In the genomic region with DNA sequence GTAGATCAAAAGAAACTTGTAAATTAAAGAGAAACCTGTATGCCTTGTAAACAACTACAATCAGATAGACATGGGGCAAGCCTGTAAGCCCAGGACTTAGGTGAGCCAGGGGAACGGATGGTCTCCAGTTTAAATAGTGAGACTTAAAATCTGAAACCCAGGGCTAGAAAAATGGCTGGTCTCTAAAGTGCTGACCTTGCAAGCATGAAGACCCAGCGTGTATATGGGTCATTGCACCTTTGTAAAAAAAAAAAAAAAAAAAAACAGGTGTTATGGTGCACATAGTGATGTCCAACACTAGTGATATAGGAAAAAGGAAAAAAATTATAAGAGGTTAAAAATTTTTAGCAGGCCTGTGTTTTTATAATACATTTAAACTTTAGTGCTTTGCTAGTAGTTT, we compare ENCODE assay signal across 12 mouse cellular contexts. TPM values are rescaled to one million over a fixed set of nuclear protein-coding genes. Genes with fewer than 3 reads are reported as not detected.
DNase-seq lines count a peak whose midpoint lies in the region; ATAC-seq and TF ChIP-seq lines count a peak whose summit lies in the region.
"Had no signal": no experiment of that assay in that cellular context is flagged by ENCODE, and none has a peak within 500 bp of the region (broad histone marks: within the 10 kb centered on the region; RNA-seq: fewer than 3 reads in every experiment).

No protein-coding gene starts in this region.

- no peak for TF ChIP-seq EP300 in stomach, postnatal 0 days (optimal IDR thresholded peaks at IDR 0.05)

- H3K4me3 ChIP-seq in heart, embryonic 14.5 days (ENCODE audit: control insufficient read depth in 1 of 2, insufficient read depth in 1 of 2, low read depth in 1 of 2, low read length in 2 of 2), result no peak overlapping the region
- H3K4me3 ChIP-seq in stomach, embryonic 16.5 days (replicated peaks; ENCODE audit: low read length), result no peak overlapping the region
- no peak overlapping the region for H3K4me3 ChIP-seq in stomach, postnatal 0 days (ENCODE audit: low read depth, low read length)
- H3K4me3 ChIP-seq in liver, embryonic 15.5 days (replicated peaks), result peak overlapping the region; percentile 80

- H3K36me3 ChIP-seq in heart, embryonic 14.5 days (ENCODE audit: control insufficient read depth, insufficient read depth, low read length), result no peaks in the 10 kb centered on the region
- no peaks in the 10 kb centered on the region for H3K36me3 ChIP-seq in stomach, embryonic 16.5 days (ENCODE audit: control insufficient read depth, insufficient read depth, low read length)
- H3K36me3 ChIP-seq in stomach, postnatal 0 days (ENCODE audit: control insufficient read depth, insufficient read depth, low read length), result no peaks in the 10 kb centered on the region
- H3K36me3 ChIP-seq in liver, embryonic 15.5 days (replicated peaks), result no peaks in the 10 kb centered on the region; the same call in 1 of the 2 replicates

- ATAC-seq in heart, embryonic 14.5 days (ENCODE audit: insufficient number of reproducible peaks, insufficient read depth, low FRiP score, low read depth), result no peak
- ATAC-seq in stomach, embryonic 16.5 days (ENCODE audit: insufficient read depth, low FRiP score), result no peak
- no peak for ATAC-seq in stomach, postnatal 0 days (ENCODE audit: low FRiP score, low TSS enrichment)
- no peak for ATAC-seq in liver, embryonic 15.5 days (ENCODE audit: insufficient read depth)
- ATAC-seq in activated CD4-positive, CD25-positive, alpha-beta regulatory T cell, adult 4 months, result no peak

- DNase-seq in heart, postnatal 25 days (ENCODE audit: low spot score), result no peak
- no peak for DNase-seq in stomach, postnatal 0 days (ENCODE audit: low spot score)
- DNase-seq in frontal cortex, postnatal 36 days (ENCODE audit: low spot score in 2 of 2), result no peak
- no peak for DNase-seq in right cerebral cortex, adult 18-20 months
- DNase-seq: heart, postnatal 14 days had no signal

- H3K27ac ChIP-seq in heart, embryonic 14.5 days (replicated peaks in 1 of 2; ENCODE audit: control insufficient read depth in 1 of 2, insufficient read depth in 1 of 2, low read depth in 2 of 2, low read length in 2 of 2), result no peak overlapping the region
- H3K27ac ChIP-seq in stomach, embryonic 16.5 days (ENCODE audit: low read length), result no peak overlapping the region
- H3K27ac ChIP-seq in stomach, postnatal 0 days (replicated peaks), result no peak overlapping the region
- no peak overlapping the region for H3K27ac ChIP-seq in liver, embryonic 15.5 days (replicated peaks)

- H3K27me3 ChIP-seq in heart, embryonic 14.5 days (ENCODE audit: control insufficient read depth, insufficient read depth, low read length), result no peaks in the 10 kb centered on the region
- H3K27me3 ChIP-seq in stomach, embryonic 16.5 days (ENCODE audit: control insufficient read depth, insufficient read depth, low read length), result no peaks in the 10 kb centered on the region
- no peaks in the 10 kb centered on the region for H3K27me3 ChIP-seq in stomach, postnatal 0 days (ENCODE audit: control insufficient read depth, insufficient read depth, low read length)
- no peaks in the 10 kb centered on the region for H3K27me3 ChIP-seq in liver, embryonic 15.5 days

- H3K9ac ChIP-seq in heart, embryonic 14.5 days (ENCODE audit: low read length), result no peak overlapping the region
- H3K9ac ChIP-seq in stomach, embryonic 16.5 days (ENCODE audit: low read length), result no peak overlapping the region
- no peak overlapping the region for H3K9ac ChIP-seq in stomach, postnatal 0 days (ENCODE audit: low read length)
- peak overlapping the region; percentile 90 for H3K9ac ChIP-seq in liver, embryonic 15.5 days

- intact Hi-C loops in heart, postnatal 25 days (cut with DNase I), result no loop called here

- H3K4me1 ChIP-seq in heart, embryonic 14.5 days (ENCODE audit: control insufficient read depth in 2 of 2, insufficient read depth in 2 of 2, low read length in 2 of 2), result peaks cover 3 to 15% of the 10 kb centered on the region in 2 experiments
- peaks cover 7% of the 10 kb centered on the region for H3K4me1 ChIP-seq in stomach, embryonic 16.5 days (ENCODE audit: control insufficient read depth, insufficient read depth, low read length)
- no peaks in the 10 kb centered on the region for H3K4me1 ChIP-seq in stomach, postnatal 0 days (replicated peaks; ENCODE audit: control insufficient read depth, insufficient read depth)
- H3K4me1 ChIP-seq in liver, embryonic 15.5 days (replicated peaks), result peaks cover 16% of the 10 kb centered on the region

- TF ChIP-seq CTCF in stomach, postnatal 0 days (IDR thresholded peaks at IDR 0.05; ENCODE audit: low read depth), result no peak

- 72% methylated on average over 2 of the region's 2 CpGs for WGBS in heart, embryonic 14.5 days
- WGBS in stomach, embryonic 16.5 days, result 76% methylated on average over 2 of the region's 2 CpGs
- 74% methylated on average over 2 of the region's 2 CpGs for WGBS in stomach, postnatal 0 days
- WGBS in liver, embryonic 15.5 days (ENCODE audit: insufficient replicate concordance), result 58% methylated on average over 2 of the region's 2 CpGs

- peak overlapping the region; percentile 87 for H3K4me2 ChIP-seq in heart, embryonic 14.5 days (ENCODE audit: low read length)
- H3K4me2 ChIP-seq in stomach, embryonic 16.5 days (ENCODE audit: low read depth, low read length), result 0 out of 2 replicates have a peak overlapping the region, but pooled peaks have one; percentile 75
- H3K4me2 ChIP-seq in stomach, postnatal 0 days (replicated peaks; ENCODE audit: low read depth), result no peak overlapping the region
- H3K4me2 ChIP-seq in liver, embryonic 15.5 days, result peak overlapping the region; percentile 76

- no peaks in the 10 kb centered on the region for H3K9me3 ChIP-seq in heart, embryonic 14.5 days (ENCODE audit: control insufficient read depth, low read length)
- H3K9me3 ChIP-seq in stomach, embryonic 16.5 days (replicated peaks; ENCODE audit: control insufficient read depth, low read length), result no peaks in the 10 kb centered on the region
- no peaks in the 10 kb centered on the region for H3K9me3 ChIP-seq in stomach, postnatal 0 days (ENCODE audit: control insufficient read depth, low read length)
- no peaks in the 10 kb centered on the region for H3K9me3 ChIP-seq in liver, embryonic 15.5 days (replicated peaks)

RNA-seq across cellular contexts. Expression of a gene that starts 1.1 kb away (rescaled TPM):
- polyA plus RNA-seq in heart, embryonic 14.5 days (2014; fragmentation: Nextera tagmentation; extraction: Ambion mirVana), result 13.1 and 14.6 TPM in 2 replicates
- 10 to 100 TPM in 1 of 2 experiments, 1 to 10 TPM in 1; 8.6 to 10.6 TPM for total RNA-seq in heart, postnatal 25 days (2021)
- polyA plus RNA-seq in stomach, embryonic 16.5 days (2015; fragmentation: Nextera tagmentation; extraction: Ambion mirVana), result 12.6 and 16.1 TPM in 2 replicates
- polyA plus RNA-seq in stomach, postnatal 0 days (2015; fragmentation: Nextera tagmentation; extraction: Ambion mirVana), result 8.9 and 10.1 TPM in 2 replicates
- 12.2 and 15.2 TPM in 2 replicates for polyA plus RNA-seq in liver, embryonic 15.5 days (2015; fragmentation: Nextera tagmentation; extraction: Ambion mirVana)
- 10 to 100 TPM; 19.8 to 30.0 TPM for polyA plus RNA-seq in activated CD4-positive, CD25-positive, alpha-beta regulatory T cell, adult 4 months (2017; shearing (Covaris generic))

RNA-seq across cellular contexts. Expression of a gene that starts 9.4 kb away (rescaled TPM):
- polyA plus RNA-seq in heart, embryonic 14.5 days (2014; fragmentation: Nextera tagmentation; extraction: Ambion mirVana), result 0.69 and 0.97 TPM in 2 replicates
- not detected for total RNA-seq in heart, postnatal 25 days (2021)
- 0.19 and 0.48 TPM in 2 replicates for polyA plus RNA-seq in stomach, embryonic 16.5 days (2015; fragmentation: Nextera tagmentation; extraction: Ambion mirVana)
- polyA plus RNA-seq in stomach, postnatal 0 days (2015; fragmentation: Nextera tagmentation; extraction: Ambion mirVana), result 0.04 and 0.08 TPM in 2 replicates
- 0.23 and 0.33 TPM in 2 replicates for polyA plus RNA-seq in liver, embryonic 15.5 days (2015; fragmentation: Nextera tagmentation; extraction: Ambion mirVana)
- polyA plus RNA-seq in activated CD4-positive, CD25-positive, alpha-beta regulatory T cell, adult 4 months (2017; shearing (Covaris generic)), result not detected
- total RNA-seq: liver, adult 2 months had no signal
- polyA plus RNA-seq: large intestine, adult 2 months; liver, adult 2 months; small intestine, adult 2 months had no signal
